Mouse (Mus musculus): ENCODE measurements around the gene Dnaja2. TPM values are rescaled to one million over a fixed set of nuclear protein-coding genes. Genes with fewer than 3 reads are reported as not detected.

Dnaja2 gene
- total RNA-seq, 1 experiment from 2014 or later = 127 TPM

GRCm38 (mm10) chr8:85517336-85517735 is 37.8 kb downstream of the Dnaja2 start:
- ATAC-seq (replicated peaks in 1 of 2; ENCODE audit: insufficient read depth in 1 of 2, low FRiP score in 2 of 2, low TSS enrichment in 1 of 2, low read depth in 1 of 2, poor library complexity in 2 of 2, severe bottlenecking in 2 of 2) = no peak

GRCm38 (mm10) chr8:85515391-85515790 is 39.8 kb downstream of the Dnaja2 start:
- ATAC-seq (replicated peaks in 1 of 2; ENCODE audit: insufficient read depth in 1 of 2, low FRiP score in 2 of 2, low TSS enrichment in 1 of 2, low read depth in 1 of 2, poor library complexity in 2 of 2, severe bottlenecking in 2 of 2) = no peak

- no peak for ATAC-seq (replicated peaks in 1 of 2; ENCODE audit: insufficient read depth in 1 of 2, low FRiP score in 2 of 2, low TSS enrichment in 1 of 2, low read depth in 1 of 2, poor library complexity in 2 of 2, severe bottlenecking in 2 of 2)
These were observed 41.9 kb downstream of the Dnaja2 start for GRCm38 (mm10) chr8:85513283-85513682.

- ATAC-seq (replicated peaks in 1 of 2; ENCODE audit: insufficient read depth in 1 of 2, low FRiP score in 2 of 2, low TSS enrichment in 1 of 2, low read depth in 1 of 2, poor library complexity in 2 of 2, severe bottlenecking in 2 of 2) = no peak
These were observed 42.9 kb downstream of the Dnaja2 start for GRCm38 (mm10) chr8:85512234-85512633.

GRCm38 (mm10) chr8:85508661-85509060 is 46.5 kb downstream of the Dnaja2 start:
- ATAC-seq (replicated peaks in 1 of 2; ENCODE audit: insufficient read depth in 1 of 2, low FRiP score in 2 of 2, low TSS enrichment in 1 of 2, low read depth in 1 of 2, poor library complexity in 2 of 2, severe bottlenecking in 2 of 2) = no peak

GRCm38 (mm10) chr8:85506620-85507019 is 48.5 kb downstream of the Dnaja2 start:
- no peak for ATAC-seq (replicated peaks in 1 of 2; ENCODE audit: insufficient read depth in 1 of 2, low FRiP score in 2 of 2, low TSS enrichment in 1 of 2, low read depth in 1 of 2, poor library complexity in 2 of 2, severe bottlenecking in 2 of 2)

GRCm38 (mm10) chr8:85504704-85505103 is 50.4 kb downstream of the Dnaja2 start:
- ATAC-seq (replicated peaks in 1 of 2; ENCODE audit: insufficient read depth in 1 of 2, low FRiP score in 2 of 2, low TSS enrichment in 1 of 2, low read depth in 1 of 2, poor library complexity in 2 of 2, severe bottlenecking in 2 of 2) = no peak

- ATAC-seq (replicated peaks in 1 of 2; ENCODE audit: insufficient read depth in 1 of 2, low FRiP score in 2 of 2, low TSS enrichment in 1 of 2, low read depth in 1 of 2, poor library complexity in 2 of 2, severe bottlenecking in 2 of 2) = no peak
These were observed 52.1 kb downstream of the Dnaja2 start for GRCm38 (mm10) chr8:85503065-85503464.

- ATAC-seq (replicated peaks in 1 of 2; ENCODE audit: insufficient read depth in 1 of 2, low FRiP score in 2 of 2, low TSS enrichment in 1 of 2, low read depth in 1 of 2, poor library complexity in 2 of 2, severe bottlenecking in 2 of 2) = no peak; a peak in 1 of 4 replicates
These were observed 52.8 kb downstream of the Dnaja2 start for GRCm38 (mm10) chr8:85502381-85502780.

- no peak for ATAC-seq (replicated peaks in 1 of 2; ENCODE audit: insufficient read depth in 1 of 2, low FRiP score in 2 of 2, low TSS enrichment in 1 of 2, low read depth in 1 of 2, poor library complexity in 2 of 2, severe bottlenecking in 2 of 2)
These were observed 54.0 kb downstream of the Dnaja2 start for GRCm38 (mm10) chr8:85500955-85501685.

GRCm38 (mm10) chr8:85500460-85500859 is 54.7 kb downstream of the Dnaja2 start:
- ATAC-seq (replicated peaks in 1 of 2; ENCODE audit: insufficient read depth in 1 of 2, low FRiP score in 2 of 2, low TSS enrichment in 1 of 2, low read depth in 1 of 2, poor library complexity in 2 of 2, severe bottlenecking in 2 of 2) = no peak

- ATAC-seq (replicated peaks in 1 of 2; ENCODE audit: insufficient read depth in 1 of 2, low FRiP score in 2 of 2, low TSS enrichment in 1 of 2, low read depth in 1 of 2, poor library complexity in 2 of 2, severe bottlenecking in 2 of 2) = no peak
These were observed 56.6 kb downstream of the Dnaja2 start for GRCm38 (mm10) chr8:85498577-85498976.

GRCm38 (mm10) chr8:85496778-85497177 is 58.4 kb downstream of the Dnaja2 start:
- no peak for ATAC-seq (replicated peaks in 1 of 2; ENCODE audit: insufficient read depth in 1 of 2, low FRiP score in 2 of 2, low TSS enrichment in 1 of 2, low read depth in 1 of 2, poor library complexity in 2 of 2, severe bottlenecking in 2 of 2)

GRCm38 (mm10) chr8:85496125-85496524 is 59.0 kb downstream of the Dnaja2 start:
- ATAC-seq (replicated peaks in 1 of 2; ENCODE audit: insufficient read depth in 1 of 2, low FRiP score in 2 of 2, low TSS enrichment in 1 of 2, low read depth in 1 of 2, poor library complexity in 2 of 2, severe bottlenecking in 2 of 2) = no peak

- ATAC-seq (replicated peaks in 1 of 2; ENCODE audit: insufficient read depth in 1 of 2, low FRiP score in 2 of 2, low TSS enrichment in 1 of 2, low read depth in 1 of 2, poor library complexity in 2 of 2, severe bottlenecking in 2 of 2) = peak in 1 of 2 experiments; percentile 25; a peak in 2 of 4 replicates
These were observed 61.9 kb downstream of the Dnaja2 start for GRCm38 (mm10) chr8:85492940-85493931.

- ATAC-seq (replicated peaks in 1 of 2; ENCODE audit: insufficient read depth in 1 of 2, low FRiP score in 2 of 2, low TSS enrichment in 1 of 2, low read depth in 1 of 2, poor library complexity in 2 of 2, severe bottlenecking in 2 of 2) = peak; percentile 97
These were observed 62.8 kb downstream of the Dnaja2 start, which contains the start of gene Gpt2 for GRCm38 (mm10) chr8:85492125-85492875. Gene Gpt2 (plus strand): TSS chr8:85492576.

GRCm38 (mm10) chr8:85489546-85489945 is 65.6 kb downstream of the Dnaja2 start:
- ATAC-seq (replicated peaks in 1 of 2; ENCODE audit: insufficient read depth in 1 of 2, low FRiP score in 2 of 2, low TSS enrichment in 1 of 2, low read depth in 1 of 2, poor library complexity in 2 of 2, severe bottlenecking in 2 of 2) = no peak
